Mouse (Mus musculus) heart, postnatal 10 days (tissue): Measurements from ENCODE around the gene Chrna7. TPM values are rescaled to one million over a fixed set of nuclear protein-coding genes. Genes with fewer than 3 reads are reported as not detected.

Experiments used
- DNase-seq, 2 experiments: peaks; one replicate each; pipeline ENCODE4 v3.0.0; 2021
- intact Hi-C: fragments of 180-260 bp; cut with DNase I; formaldehyde crosslinking; loops from one replicate; pipeline ENCODE4 v1.15.1; 2025
- total RNA-seq, 2 experiments: library from RNA; stranded (reverse); gene quantifications; 2 replicates each; pipeline ENCODE4 v1.2.3; 2021

Chrna7 gene
- under 1 TPM; 0.12 TPM for total RNA-seq

DNA sequence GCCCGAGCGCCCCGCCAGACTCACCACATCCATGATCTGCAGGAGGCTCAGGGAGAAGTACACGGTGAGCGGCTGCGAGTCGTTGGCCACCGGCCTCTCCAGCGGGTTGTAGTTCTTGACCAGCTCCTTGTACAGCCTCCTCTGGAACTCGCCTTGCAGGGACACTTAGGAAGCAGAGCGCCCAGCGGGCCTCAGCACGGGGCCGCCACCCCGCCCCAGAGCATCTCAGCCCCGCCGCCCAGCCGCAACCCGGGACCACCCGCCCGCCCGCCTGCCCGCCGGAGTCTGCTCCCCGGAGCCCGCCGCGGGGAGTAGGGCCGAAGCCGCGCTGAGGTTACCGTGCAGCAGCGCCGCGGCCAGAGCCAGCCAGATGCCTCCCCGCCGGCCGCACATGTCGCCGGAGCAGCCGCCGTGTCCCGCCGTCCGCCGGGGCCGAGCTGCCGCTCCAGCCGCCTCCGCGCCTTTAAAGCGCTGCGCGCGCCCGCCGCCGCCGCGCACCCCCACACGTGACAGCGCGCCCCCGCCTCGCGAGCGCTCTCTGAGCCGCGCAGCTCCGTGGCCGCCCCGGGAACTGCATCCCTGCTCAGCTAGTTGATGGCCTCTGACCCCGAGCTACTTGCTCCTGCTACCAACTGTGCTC is at the start of gene Chrna7:
Chrna7 (minus strand) TSS at position 486 of the 640 bp plus-strand sequence.
- intact Hi-C loops, result no loop called here
- DNase-seq, result peak; percentile 68 to 78

- intact Hi-C loops, result no loop called here
These were observed 37.0 kb upstream of the Chrna7 start for GRCm38 (mm10) chr7:63249404-63249803.

DNA sequence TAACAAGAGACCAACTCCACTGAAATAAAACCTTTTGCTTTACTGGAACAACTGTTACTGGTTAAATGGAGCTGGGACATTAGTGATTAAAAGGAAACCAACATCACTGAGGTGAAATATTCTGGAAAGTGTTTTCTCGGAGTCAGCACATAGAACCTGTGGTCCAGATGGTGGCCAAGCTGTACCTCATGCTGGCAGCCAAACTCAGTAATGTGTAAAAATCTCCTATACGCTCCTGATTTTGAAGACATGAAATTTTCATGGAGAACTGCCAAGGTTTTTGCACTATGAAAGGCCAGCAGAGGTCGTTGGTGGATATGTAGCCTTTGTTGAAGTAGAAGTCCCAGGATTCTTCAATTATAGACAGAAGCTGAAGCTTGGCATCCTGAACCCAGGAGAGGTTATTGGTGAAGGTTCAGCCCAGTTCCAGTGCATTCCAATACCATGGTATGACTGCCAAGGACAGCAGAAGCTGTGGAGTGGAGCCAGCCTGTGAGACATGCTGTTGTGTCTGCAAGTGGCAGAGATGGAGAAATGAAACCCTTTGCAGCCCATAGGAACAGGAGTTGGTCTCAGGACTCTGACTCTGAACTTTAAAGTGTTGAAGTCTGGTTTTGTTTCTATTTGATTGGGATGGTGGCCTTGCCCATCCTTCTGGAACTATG is 25.6 kb upstream of the Chrna7 start:
- DNase-seq, result no peak
- intact Hi-C loops, result no loop called here

More at GRCm38 (mm10) chr7:63249404-63249803, 37.0 kb upstream of the Chrna7 start:
- no peak for DNase-seq

GRCm38 (mm10) chr7:63225066-63225780 is 12.9 kb upstream of the Chrna7 start:
- DNase-seq, result no peak
- intact Hi-C loops, result no loop called here

GRCm38 (mm10) chr7:63211641-63212083 is 707 bp downstream of the Chrna7 start:
- intact Hi-C loops, result no loop called here
- DNase-seq, result peak; percentile 0 to 6

- no peak for DNase-seq
- intact Hi-C loops, result no loop called here
These were observed 2.9 kb downstream of the Chrna7 start for GRCm38 (mm10) chr7:63209501-63209900.

DNA sequence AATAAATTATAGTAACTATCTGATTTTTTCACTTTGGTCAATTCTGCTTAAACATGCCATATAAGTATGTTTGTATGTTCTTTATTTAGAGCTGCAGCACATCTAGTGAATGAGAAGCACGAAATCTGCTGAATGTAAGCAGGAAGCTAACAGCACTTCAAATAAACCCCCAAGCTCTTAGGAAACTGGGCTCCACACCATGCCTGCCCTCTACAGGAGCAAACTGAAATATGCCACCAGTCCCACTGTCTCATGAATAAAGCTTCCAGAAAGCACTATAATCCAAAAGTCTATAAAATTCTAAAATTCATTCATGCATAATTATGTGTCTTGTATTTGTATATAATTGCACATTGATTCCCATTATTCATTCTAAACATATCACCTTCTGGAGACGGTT is 5.2 kb downstream of the Chrna7 start:
- intact Hi-C loops, result no loop called here
- no peak for DNase-seq

DNA sequence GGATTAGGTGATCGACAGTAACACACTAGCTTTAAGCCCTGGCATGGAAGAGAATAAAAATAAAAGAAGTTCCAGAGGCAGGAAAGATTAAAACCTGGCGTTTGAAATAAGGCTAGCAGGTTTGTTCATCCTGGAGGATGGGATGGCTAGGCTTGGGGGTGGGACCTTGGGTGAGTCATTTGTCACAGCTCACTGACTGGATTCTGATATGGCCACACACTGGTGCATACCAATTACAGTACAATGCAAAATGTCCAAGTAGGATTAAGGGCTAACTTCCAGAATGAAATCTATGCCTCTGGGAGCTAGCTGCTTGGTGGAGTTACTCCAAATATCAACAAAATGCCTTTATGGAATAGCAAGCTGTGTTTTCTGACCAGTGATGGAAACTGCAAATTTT is 16.8 kb downstream of the Chrna7 start:
- DNase-seq, result no peak
- intact Hi-C loops, result no loop called here

- DNase-seq, result no peak
- intact Hi-C loops, result no loop called here
These were observed 22.5 kb downstream of the Chrna7 start for GRCm38 (mm10) chr7:63189647-63190534.

DNA sequence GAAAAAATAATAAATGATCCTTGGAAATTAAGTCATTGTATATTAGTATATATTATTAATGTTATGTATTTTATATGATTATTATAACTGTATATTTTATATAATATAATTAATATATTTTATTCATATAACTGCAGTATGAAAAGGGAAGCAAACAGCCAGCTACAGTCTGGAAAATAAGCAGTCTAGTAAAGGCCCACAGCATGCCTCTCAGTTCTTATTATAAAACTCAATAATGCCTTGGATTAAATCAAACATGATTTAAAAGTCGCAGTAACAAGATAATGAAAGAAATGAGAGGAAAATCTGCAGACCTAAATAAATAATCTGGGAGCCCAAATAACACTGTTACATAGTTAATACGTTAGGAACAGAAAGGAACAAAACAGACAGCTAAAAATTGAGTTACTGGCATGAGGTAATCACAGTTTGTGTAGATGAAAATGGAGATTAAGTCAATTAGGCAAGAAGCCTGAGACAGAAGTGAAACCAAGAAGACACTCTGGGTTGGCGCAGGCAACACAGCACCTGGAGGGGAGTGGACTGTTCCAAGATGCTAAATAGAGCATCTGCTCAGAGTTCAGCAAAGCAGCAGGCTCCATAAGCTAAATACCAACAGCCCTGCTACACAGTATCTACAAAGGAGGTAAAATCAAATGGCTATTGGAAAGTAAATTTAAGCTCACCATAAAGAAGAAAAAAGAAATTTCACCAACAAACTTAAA is 42.1 kb downstream of the Chrna7 start:
- intact Hi-C loops, result no loop called here
- DNase-seq, result no peak

DNA sequence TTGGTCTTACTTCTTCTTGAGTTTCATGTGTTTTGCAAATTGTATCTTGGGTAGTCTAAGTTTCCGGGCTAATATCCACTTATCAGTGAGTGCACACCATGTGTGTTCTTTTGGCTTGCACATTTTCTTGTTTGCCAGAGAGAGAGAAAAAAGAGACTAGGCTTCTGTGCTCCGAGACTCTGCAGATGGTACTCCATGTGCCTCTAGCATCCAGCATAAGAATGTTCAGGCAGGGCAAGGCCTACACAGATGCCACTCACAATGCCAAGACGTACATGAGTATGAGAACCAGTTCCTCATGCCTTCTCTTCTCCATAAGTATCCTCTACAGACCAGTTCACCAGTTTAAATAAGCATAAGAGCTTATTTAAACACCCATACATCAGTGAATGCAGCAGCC is 47.8 kb downstream of the Chrna7 start:
- DNase-seq, result no peak
- intact Hi-C loops, result no loop called here

DNA sequence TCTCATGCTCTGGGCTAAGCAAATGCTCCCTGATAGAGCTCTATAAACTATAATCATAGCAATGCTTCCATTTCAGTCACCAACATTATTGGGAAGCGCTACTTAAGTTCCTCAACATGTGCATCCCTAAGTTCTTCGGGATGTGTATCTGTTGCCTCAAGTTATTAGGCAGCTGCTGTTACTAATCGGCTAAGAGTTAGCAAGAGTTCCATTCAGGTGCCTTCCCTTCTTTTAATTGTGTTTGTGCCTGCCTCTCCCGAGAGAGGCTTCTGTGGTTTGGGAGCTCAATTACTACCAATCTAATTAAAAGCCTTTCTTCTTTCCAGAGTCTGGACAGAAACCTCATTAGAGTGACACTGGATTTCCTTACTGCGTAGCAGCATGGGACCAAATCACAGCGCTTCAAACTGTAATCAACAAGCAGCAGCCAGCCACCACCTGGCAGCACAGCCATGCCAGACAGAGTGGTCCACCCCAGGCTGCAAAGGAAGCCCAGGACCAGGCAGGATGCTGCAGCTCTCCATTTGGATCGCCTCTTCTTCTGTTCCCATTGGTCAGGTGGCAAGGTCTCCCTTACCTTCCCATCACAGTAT is 50.0 kb downstream of the Chrna7 start:
- DNase-seq, result no peak
- intact Hi-C loops, result no loop called here

- no peak for DNase-seq
- intact Hi-C loops, result no loop called here
These were observed 59.1 kb downstream of the Chrna7 start for GRCm38 (mm10) chr7:63153239-63153638.

DNA sequence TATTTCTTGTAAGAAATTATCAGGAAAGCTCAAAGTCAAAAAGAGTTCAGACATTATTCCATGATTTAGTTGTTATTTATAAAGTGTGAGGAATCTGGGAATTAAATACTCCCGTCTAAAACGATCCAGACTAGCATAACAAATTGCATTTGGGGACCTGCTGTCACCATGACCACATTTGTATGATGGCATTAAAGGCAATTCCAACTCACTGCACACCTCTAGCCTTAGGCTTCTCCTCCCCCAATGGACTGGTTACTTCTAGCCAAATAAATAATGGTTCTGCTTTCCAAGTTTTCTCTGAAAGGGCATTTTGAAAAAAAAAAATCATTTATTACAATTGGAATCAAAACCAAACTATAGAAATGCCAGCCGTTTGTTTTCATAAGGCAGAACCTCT is 63.6 kb downstream of the Chrna7 start:
- intact Hi-C loops, result no loop called here
- no peak for DNase-seq

- intact Hi-C loops, result no loop called here
- DNase-seq, result no peak
These were observed 64.0 kb downstream of the Chrna7 start for GRCm38 (mm10) chr7:63148321-63148720.

DNA sequence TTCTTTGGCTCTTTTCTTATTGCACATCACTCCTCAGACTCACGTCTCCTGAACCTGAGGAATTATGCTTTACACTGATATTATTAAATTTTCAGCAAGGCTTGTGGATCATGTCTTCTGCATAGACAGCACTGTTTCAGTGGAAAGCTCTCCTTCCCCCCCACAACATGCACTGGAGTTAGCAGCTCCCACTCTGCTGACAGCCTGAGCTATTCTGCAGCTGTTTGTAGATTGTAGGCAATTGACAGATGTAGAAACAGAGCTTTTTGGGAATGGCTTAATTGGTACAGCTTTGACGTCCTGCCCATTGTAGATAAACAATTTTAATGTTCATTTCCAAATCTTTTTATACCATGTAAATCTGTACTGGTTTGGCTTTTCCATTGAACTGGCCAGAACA is 89.8 kb downstream of the Chrna7 start:
- intact Hi-C loops, result no loop called here
- no peak for DNase-seq

DNA sequence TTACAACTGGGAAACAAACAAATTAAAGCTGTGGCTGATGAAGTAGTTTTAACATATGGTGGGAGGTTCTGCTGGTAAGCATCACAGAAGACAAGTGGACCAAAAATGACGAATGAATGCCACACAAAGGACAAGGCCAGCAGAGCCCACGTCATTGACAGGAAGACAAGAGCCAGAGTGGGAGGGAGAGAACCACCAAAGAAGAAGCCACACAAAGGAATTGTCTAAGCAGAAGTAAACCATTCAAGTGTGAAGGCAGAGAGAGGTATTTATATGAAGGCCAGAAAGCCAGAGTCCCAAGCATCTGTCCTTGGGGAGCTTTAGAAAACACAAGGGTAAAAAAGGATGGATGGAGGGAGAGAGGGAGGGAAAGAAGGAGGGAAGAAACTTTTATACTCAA is 98.7 kb downstream of the Chrna7 start:
- intact Hi-C loops, result no loop called here
- DNase-seq, result no peak

DNA sequence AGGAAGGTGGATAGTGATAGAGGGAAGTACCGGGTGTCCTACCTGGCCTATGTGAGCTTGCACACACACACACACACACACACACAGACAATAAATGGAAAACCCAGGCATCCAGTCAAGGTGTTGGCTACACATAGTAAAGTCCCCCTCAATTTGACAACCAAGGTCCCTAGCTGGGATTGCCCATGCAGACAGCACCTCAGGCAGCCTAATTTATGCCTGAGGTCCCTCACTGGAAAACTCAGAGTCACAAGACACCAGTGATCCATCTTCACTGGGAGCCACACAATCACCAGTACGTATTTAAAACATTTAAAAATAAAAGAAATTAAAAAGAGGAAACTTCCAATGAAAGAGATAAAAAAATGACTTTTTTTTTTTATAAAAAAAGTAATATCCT is 99.1 kb downstream of the Chrna7 start:
- no peak for DNase-seq
- intact Hi-C loops, result no loop called here

DNA sequence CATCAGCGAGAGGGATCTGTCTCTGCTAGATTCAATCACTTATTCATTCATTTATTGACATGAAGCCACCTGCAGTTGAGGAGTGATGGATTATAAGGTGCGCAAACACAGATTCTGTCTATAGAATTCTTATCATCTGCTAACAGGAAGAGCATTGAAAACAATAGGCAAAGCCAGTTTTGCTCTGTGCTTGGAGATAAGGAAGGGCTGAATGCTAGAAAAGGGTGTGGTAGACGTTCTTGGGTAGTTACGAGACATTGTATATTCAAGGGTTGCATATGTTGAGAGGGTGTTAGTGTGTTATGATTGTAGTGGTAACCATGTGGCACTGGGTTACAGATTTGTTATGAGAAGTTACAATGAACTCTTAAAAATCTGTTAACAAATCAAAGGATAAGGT is 103.0 kb downstream of the Chrna7 start:
- intact Hi-C loops, result no loop called here
- no peak for DNase-seq

DNA sequence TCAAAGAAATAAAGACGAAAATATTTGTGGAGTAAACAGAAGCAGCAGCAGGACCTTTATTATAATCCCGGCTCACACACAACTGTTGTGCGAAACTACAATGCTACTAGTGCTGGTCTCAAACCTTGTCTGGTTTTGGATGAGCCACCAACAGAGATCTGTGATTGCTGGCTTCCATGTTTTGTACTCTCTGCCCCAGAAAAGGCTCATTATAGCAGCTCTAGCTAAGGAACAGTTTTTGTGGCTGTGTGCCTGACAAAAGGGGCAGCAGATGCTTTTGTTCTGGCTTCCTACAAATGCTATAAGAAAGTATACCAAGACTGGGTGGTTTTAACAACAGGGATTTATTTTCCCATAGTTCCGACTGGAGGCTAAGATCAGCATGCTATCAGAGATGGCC is 126.4 kb downstream of the Chrna7 start:
- intact Hi-C loops, result no loop called here
- DNase-seq, result no peak
